17 mouse cellular contexts compared by ENCODE assay signal in the genomic region with DNA sequence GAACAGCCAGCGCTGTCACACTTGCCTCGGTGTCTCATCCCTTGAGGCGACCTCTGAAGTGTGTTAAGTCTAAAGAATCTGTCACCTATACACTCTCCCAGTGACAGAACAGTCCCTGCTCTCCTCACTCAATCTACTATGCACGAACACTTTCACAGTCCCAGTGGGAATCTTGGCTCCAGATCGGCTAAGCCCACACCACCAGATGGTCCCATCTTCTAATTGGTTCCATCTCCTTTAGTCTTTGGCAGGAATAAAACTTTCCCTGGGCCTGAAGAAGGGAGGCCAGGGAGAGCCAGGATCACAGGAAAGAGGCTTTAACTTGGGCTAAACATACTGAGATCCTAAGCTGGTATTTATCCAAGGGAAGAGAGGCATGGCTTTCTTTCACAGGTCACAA. TPM values are rescaled to one million over a fixed set of nuclear protein-coding genes. Genes with fewer than 3 reads are reported as not detected.
DNase-seq lines count a peak whose midpoint lies in the region; ATAC-seq and TF ChIP-seq lines count a peak whose summit lies in the region.
"Had no signal": no experiment of that assay in that cellular context is flagged by ENCODE, and none has a peak within 500 bp of the region (broad histone marks: within the 10 kb centered on the region; RNA-seq: fewer than 3 reads in every experiment).

No protein-coding gene starts in this region.

- peak; percentile 81 for DNase-seq in hindbrain, postnatal 0 days (ENCODE audit: low spot score)
- no peak for DNase-seq in hindbrain, embryonic 10.5 days (ENCODE audit: low spot score)
- DNase-seq in cerebellum, adult 11 months = peak; percentile 27
- DNase-seq in cerebellum, postnatal 36 days = peak; percentile 65 to 69
- peak; percentile 60 to 96 for DNase-seq in left cerebral cortex, postnatal 25 days (ENCODE audit: low spot score in 2 of 2)
- DNase-seq in lung, postnatal 36 days = no peak
- no peak for DNase-seq in lung, postnatal 14 days
- DNase-seq: adrenal gland, postnatal 10 days; heart, postnatal 36 days; kidney, adult 18-20 months; liver, postnatal 0 days; thymus, postnatal 14 days had no signal

- H3K36me3 ChIP-seq in hindbrain, postnatal 0 days (ENCODE audit: insufficient read depth, low read length) = no peaks in the 10 kb centered on the region
- H3K36me3 ChIP-seq in hindbrain, embryonic 10.5 days = no peaks in the 10 kb centered on the region
- H3K36me3 ChIP-seq in kidney, embryonic 14.5 days (ENCODE audit: control insufficient read depth, insufficient read depth, low read length) = no peaks in the 10 kb centered on the region
- H3K36me3 ChIP-seq: neural tube, embryonic 12.5 days had no signal

- intact Hi-C loops in left cerebral cortex, postnatal 25 days (cut with DNase I) = no loop called here

- H3K27me3 ChIP-seq in hindbrain, postnatal 0 days (ENCODE audit: insufficient read depth, low read length) = no peaks in the 10 kb centered on the region
- no peaks in the 10 kb centered on the region for H3K27me3 ChIP-seq in hindbrain, embryonic 10.5 days (ENCODE audit: insufficient read depth, poor library complexity, severe bottlenecking)
- H3K27me3 ChIP-seq in kidney, embryonic 14.5 days (ENCODE audit: control insufficient read depth, insufficient read depth, low read length) = no peaks in the 10 kb centered on the region
- H3K27me3 ChIP-seq: neural tube, embryonic 12.5 days; Patski had no signal

- no peaks in the 10 kb centered on the region for H3K9me3 ChIP-seq in hindbrain, postnatal 0 days (ENCODE audit: low read length)
- H3K9me3 ChIP-seq in hindbrain, embryonic 10.5 days = no peaks in the 10 kb centered on the region
- H3K9me3 ChIP-seq in kidney, embryonic 14.5 days (ENCODE audit: control insufficient read depth, low read length) = no peaks in the 10 kb centered on the region
- H3K9me3 ChIP-seq: neural tube, embryonic 12.5 days had no signal

- H3K4me3 ChIP-seq in hindbrain, postnatal 0 days (ENCODE audit: low read length) = no peak overlapping the region
- no peak overlapping the region for H3K4me3 ChIP-seq in hindbrain, embryonic 10.5 days
- H3K4me3 ChIP-seq in kidney, embryonic 14.5 days (ENCODE audit: low read length) = no peak overlapping the region
- H3K4me3 ChIP-seq: erythroblast, embryonic 14.5 days; neural tube, embryonic 12.5 days had no signal

- no peak overlapping the region for H3K9ac ChIP-seq in hindbrain, postnatal 0 days (replicated peaks; ENCODE audit: low read length)
- H3K9ac ChIP-seq in kidney, embryonic 14.5 days (ENCODE audit: low read depth, low read length) = no peak overlapping the region
- H3K9ac ChIP-seq: liver, postnatal 0 days; neural tube, embryonic 12.5 days had no signal

- no peaks in the 10 kb centered on the region for H3K4me1 ChIP-seq in hindbrain, postnatal 0 days (ENCODE audit: insufficient read depth, low read length)
- no peaks in the 10 kb centered on the region for H3K4me1 ChIP-seq in hindbrain, embryonic 10.5 days (replicated peaks)
- no peaks in the 10 kb centered on the region for H3K4me1 ChIP-seq in kidney, embryonic 14.5 days (ENCODE audit: control insufficient read depth, insufficient read depth, low read length)
- H3K4me1 ChIP-seq: neural tube, embryonic 12.5 days had no signal

- no peak overlapping the region for H3K27ac ChIP-seq in hindbrain, postnatal 0 days
- no peak overlapping the region for H3K27ac ChIP-seq in hindbrain, embryonic 10.5 days
- no peak overlapping the region for H3K27ac ChIP-seq in kidney, embryonic 14.5 days (ENCODE audit: low read depth, low read length)
- H3K27ac ChIP-seq: neural tube, embryonic 12.5 days had no signal

- TF ChIP-seq CTCF in hindbrain, postnatal 0 days (IDR thresholded peaks at IDR 0.05; ENCODE audit: low read depth) = no peak

- peak; percentile 61; the same call in 1 of the 2 replicates for ATAC-seq in hindbrain, postnatal 0 days
- no peak for ATAC-seq in kidney, embryonic 14.5 days (ENCODE audit: low FRiP score, low TSS enrichment)
- ATAC-seq: liver, postnatal 0 days; Patski had no signal

- 41% methylated on average over 5 of the region's 5 CpGs for WGBS in hindbrain, postnatal 0 days
- 74% methylated on average over 5 of the region's 5 CpGs for WGBS in hindbrain, embryonic 10.5 days
- WGBS in kidney, embryonic 14.5 days = 41% methylated on average over 5 of the region's 5 CpGs

- no peak overlapping the region for H3K4me2 ChIP-seq in hindbrain, postnatal 0 days (ENCODE audit: low read depth, low read length)
- H3K4me2 ChIP-seq in kidney, embryonic 14.5 days (replicated peaks; ENCODE audit: low read depth, low read length) = no peak overlapping the region
- H3K4me2 ChIP-seq: neural tube, embryonic 12.5 days had no signal

RNA-seq across cellular contexts. Expression of a gene that starts 19.3 kb away (rescaled TPM):
- total RNA-seq in hindbrain, postnatal 0 days (2014; rRNA removed) = 53.0 and 58.2 TPM in 2 replicates
- 45.5 and 47.1 TPM in 2 replicates for polyA plus RNA-seq in hindbrain, postnatal 0 days (2015; fragmentation: Nextera tagmentation; extraction: Ambion mirVana)
- polyA plus RNA-seq in hindbrain, embryonic 10.5 days (2016; fragmentation: Nextera tagmentation; extraction: Ambion mirVana) = 1.00 and 1.8 TPM in 2 replicates
- total RNA-seq in left cerebral cortex, postnatal 25 days (2021) = 100 to 1,000 TPM; 217 to 229 TPM
- polyA plus RNA-seq in kidney, embryonic 14.5 days (2014; fragmentation: Nextera tagmentation; extraction: Ambion mirVana) = 1.7 and 2.0 TPM in 2 replicates
- total RNA-seq: granulocyte monocyte progenitor cell, adult 5-6 weeks had no signal
- polyA plus RNA-seq: erythroblast, embryonic 14.5 days; liver, postnatal 0 days had no signal

Comparison
In these comparisons a context has a peak if more than half of its experiments do, and no peak if none do; other contexts are left out.
1. DNase-seq: peak in hindbrain, postnatal 0 days (single experiment), cerebellum, adult 11 months (single experiment), cerebellum, postnatal 36 days (2 of 2) and left cerebral cortex, postnatal 25 days (2 of 2); none in hindbrain, embryonic 10.5 days (single experiment), lung, postnatal 36 days (single experiment) and lung, postnatal 14 days (single experiment).
2. RNA of a gene that starts 19.3 kb away (polyA plus RNA-seq): 45.5 to 47.1 TPM in hindbrain, postnatal 0 days; 1.00 to 1.8 TPM in hindbrain, embryonic 10.5 days and 1.7 to 2.0 TPM in kidney, embryonic 14.5 days; every median in the first group is over 10 times any median in the second.